Mouse (Mus musculus) layer of hippocampus, adult 11-12 months (tissue): ENCODE measurements around the gene Dqx1.

ENCODE experiments used
- DNase-seq: peaks from one replicate; pipeline ENCODE4 v3.0.0; 2022; ENCODE audit warnings: low spot score

Dqx1 gene

DNA sequence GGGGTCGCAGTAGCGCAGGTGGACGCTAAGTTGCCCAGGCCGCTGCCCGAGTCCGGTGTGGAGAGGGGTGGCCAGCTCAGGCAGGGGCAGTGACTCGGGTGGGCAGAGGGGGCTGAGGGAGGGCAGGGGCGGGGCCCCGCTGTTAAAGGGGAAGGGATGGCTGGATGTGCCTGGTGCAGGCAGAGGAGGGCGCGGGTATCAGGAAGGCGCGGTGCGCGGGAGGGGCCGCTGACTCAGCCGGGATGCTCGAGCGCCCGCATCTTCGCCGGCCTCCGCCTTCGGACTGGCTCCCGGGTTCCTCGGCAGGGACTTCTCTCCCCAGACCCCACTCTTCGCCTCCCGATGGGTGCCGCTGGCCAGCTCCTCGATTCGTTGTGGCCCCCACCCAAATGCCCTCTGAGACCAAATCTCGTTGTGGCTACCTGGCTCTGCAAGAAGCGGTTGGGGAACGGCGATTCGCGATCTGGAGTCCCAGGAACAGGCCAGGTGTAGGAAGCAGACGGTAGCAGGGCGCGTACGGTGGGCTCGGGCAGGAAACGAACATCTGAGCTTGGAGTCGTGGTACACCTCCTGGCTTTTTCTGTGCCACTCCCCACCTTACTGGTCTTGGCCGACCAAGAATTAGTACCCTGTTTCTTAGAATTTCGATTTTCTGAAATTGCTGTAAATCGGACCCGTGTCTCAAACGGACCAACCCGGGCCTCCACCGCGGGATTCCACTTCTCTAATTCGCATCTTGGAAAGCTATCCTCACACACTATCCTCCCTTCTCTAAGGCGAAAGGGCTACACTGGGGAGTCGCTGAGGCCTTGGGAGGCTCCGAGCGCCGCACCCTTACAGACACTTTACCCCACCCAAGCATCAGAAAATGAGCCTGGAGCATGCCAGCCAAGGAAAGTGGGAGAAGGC, 12.9 kb downstream of the Dqx1 start:
- DNase-seq, result no peak

DNA sequence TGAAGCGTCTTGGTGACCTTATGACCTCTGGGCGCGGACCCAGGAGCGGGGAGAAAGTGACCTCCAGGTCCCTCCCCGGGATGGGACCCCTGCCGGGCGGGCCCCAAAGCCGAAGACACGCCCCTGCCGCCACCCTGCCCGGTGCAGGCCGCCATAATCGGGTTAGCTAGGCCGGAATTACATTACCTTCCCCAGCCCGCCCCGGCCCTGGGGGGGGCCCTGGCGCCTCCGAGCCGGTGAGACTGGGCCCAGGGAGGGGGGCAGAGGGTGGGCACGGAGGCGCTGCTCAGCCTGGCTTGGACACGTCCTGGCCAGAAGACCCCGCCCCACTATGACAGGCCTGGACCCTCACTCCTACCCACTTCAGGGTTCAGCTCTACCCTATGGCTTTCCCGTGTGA, 13.6 kb downstream of the Dqx1 start:
- DNase-seq, result no peak

DNA sequence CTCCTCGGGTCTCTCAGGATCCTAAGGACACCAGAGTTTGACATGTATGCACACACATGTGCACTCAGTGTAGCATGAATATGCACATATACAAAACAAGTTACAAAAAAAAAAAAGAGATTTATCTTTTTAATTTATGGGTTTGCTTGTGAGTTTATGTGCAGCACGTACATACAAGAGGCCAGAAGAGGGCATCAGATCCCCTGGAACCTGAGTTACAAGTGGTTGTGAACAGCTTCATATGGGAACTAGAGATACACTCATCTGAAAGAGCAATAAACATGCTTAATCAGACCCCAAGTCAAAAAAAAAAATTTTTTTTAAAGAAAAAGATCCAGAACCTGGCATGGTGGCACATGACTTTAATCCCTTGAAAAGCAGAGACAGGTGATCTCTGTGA, 17.3 kb downstream of the Dqx1 start:
- no peak for DNase-seq

DNA sequence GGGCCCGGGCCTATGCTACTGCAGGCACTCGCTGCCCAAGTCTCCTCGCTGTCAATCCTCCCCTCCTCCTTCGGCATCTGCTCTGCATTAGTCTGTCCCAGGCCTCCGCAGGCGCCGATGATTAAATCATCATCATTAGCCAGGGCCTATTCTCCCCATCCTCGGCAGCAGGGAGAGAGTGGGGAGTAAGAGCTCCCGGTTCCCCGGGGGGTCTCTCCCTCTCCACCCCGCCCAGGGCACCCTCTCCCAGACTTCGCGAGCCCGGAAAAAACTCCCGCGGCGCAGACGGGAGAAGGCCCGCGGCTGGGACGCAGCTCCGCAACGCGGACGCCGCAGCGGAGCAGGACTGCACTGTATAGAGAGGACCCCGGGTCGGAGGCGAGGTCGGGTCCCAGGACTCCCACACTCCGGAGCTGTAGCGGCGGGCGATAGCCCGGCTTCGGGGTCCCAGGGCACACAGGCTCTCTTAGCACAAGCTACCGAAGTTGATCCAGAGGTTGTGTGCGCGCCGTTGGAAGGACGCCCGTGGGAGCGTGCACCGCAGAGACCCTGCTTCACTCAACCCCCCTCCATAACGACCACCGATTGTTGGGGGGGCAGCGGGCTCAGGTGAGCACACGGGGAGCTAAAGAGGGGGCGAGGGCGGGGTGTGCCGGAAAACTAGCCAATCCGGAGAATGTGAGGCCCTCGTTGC, 20.1 kb downstream of the Dqx1 start, which contains the start of gene Pcgf1:
Pcgf1 (plus strand) TSS at position 240 of the 694 bp plus-strand sequence.
- DNase-seq, result peak; percentile 43

DNA sequence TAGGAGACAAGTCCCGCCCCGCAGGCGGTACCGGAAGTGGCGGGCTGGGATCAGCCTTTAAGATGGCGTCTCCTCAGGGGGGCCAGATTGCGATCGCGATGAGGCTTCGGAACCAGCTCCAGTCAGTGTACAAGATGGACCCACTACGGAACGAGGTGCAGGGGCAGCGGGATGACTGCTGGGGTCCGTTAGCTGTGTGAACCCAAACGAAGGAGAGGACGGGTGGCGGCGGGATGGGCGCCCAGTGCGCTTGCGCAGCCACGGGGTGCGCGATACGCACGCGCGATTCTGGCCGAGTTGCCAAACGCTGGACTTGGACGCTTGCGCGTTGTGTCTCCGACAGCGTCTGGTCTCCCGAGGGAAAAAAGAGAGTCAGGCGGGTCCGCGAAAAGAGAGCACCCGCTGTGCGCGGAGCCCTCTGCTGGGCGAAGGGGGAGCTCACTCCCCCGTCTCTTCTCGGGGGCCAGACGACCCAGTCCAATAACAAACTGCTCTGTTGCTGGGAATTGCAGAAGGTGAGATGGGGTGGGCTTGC, 20.7 kb downstream of the Dqx1 start:
- DNase-seq, result peak; percentile 99

DNA sequence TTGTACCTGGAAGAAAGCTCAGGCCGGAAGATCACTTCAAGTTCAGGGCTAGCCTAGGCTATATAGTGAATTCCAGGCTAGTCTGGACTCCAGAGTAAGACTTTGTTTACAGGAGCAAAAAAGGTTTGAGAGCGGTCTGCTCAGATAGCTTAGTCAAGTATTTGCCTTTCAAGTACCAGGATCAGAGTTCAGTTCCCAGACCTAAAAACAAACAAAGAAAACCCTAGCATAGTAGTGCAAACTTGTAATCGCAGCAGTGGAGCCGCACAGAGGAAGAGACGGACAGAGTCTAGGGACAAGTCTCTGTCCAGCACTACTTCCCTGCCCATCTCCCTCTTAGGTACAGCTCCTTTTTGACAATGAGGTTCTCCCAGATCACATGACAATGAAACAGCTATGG, 22.6 kb downstream of the Dqx1 start:
- DNase-seq, result no peak

DNA sequence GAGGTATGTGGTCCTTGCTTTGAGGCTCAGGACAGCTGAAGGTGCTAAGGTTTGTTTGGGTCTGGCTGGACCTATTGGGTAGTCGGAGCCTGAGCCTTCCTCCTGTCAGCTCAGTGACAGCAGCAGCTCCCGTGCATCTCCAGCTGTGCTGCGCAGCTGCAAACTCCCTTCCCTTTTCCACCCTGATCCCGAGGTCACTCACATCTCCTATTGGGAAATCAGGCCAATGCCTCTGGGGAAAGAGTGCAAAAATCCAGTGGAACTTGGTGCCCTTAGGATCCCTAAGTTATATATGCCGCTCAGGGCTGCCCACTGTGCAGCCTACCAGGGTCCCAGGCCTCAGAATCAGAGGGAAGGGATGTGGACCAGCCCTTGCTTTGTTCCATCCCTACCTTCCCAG, 25.9 kb downstream of the Dqx1 start:
- no peak for DNase-seq

DNA sequence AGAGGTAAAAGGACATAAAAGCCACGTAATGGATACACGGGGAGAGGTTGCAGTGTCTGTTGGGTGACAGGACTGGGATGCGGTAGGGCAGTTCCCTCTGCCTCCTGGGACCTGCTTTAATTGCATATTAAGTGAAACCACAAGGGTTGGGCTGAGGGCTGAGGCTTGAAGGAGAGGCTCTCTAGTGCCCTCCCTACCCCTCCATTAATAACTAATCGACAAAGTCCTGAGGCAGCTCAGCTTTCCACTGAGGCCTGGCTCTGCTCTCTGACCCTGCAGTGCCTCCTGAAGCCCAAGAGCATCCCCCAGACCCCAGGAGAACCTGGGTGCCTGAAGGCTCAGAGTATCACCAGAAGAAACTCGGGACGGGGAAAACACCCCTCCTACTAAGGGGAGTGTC, 26.8 kb downstream of the Dqx1 start:
- DNase-seq, result no peak

DNA sequence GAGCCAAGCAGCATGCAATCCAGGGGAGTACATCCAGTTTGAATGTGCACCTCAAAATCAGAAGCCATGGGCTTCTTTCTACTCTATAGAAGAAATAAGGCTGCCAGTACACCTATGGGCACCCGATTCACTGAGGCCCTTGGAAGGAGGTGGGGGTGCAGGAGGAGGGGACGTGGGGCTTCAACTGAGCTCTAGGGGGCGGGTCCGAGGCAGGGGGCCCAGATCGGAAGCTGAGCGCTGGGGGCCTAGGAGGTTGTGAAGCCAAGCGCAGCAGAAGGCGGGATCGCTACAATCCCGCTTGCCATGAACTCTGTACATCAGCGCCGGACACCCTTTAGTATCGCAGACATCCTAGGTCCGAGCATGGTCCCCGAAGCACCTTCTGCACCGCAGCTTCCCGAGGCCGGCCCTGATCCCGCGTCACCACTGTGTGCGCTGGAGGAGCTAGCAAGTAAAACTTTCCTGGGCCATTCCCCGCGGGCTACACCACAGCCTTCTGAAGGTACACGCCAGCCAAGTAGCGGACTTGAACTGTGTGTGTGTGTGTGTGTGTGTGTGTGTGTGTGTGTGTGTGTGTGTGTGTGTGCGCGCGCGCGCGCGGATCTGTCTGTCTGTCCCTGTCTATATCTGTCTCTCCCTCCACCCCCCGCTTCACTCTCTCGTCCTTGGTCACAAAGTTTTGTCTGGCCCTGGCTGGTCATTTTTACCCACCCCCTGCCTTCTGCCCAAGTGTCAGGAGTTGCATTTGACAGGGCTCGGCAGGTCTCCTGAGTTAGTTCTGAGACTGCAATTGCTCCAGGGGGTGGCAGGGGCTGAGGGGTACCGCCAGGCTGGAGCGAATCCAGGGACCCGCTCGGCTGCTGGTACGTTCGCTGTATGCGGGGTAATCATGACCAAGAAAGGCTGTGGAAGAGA, 28.7 kb downstream of the Dqx1 start, which contains the start of gene Lbx2:
Lbx2 (plus strand) TSS at position 247 of the 915 bp plus-strand sequence.
- no peak for DNase-seq

DNA sequence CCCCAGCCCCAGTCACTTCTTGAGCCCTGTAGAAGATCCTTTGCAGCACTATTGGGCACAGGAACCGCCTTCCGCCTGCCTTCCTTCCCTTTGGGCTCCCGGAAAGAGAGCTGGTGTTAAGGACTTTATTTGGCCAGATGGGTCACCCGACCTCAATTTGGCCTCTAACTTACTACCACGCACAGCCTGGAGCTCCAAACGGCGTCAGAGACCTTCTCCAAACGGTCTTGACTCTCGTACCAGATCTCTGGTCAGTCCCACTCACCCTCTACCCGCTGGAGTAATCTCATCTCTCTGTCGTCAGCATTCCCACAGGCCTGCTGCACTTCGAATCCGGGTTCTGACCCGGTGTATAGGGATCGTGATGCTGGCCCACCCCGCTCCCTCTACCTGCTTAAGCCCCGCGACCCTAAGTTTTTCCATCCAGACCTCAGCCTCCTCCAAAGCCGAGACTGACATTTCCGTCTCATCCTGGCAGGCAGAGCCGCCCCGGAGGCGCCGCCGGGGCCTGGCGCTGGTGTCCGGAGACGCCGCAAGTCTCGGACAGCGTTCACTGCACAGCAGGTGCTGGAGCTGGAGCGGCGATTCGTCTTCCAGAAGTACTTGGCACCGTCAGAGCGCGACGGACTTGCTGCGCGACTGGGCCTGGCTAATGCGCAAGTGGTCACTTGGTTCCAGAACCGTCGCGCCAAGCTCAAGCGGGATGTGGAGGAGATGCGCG, 29.7 kb downstream of the Dqx1 start:
- no peak for DNase-seq

DNA sequence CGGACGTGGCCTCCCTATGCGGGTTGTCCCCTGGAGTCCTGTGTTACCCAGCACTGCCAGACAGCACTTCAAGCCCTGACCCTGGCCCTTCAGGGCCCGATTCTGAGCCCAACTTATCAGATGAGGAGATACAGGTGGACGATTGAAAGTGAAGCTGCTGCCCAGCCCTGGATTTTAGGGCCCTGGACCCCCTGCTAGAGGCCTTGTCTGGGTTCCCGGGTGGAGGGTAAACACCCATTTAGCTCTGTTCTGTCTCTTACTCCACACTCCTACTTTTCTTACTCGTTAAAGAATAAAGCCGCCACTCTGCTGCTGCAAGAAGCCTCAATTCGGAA, 30.2 kb downstream of the Dqx1 start:
- no peak for DNase-seq

DNA sequence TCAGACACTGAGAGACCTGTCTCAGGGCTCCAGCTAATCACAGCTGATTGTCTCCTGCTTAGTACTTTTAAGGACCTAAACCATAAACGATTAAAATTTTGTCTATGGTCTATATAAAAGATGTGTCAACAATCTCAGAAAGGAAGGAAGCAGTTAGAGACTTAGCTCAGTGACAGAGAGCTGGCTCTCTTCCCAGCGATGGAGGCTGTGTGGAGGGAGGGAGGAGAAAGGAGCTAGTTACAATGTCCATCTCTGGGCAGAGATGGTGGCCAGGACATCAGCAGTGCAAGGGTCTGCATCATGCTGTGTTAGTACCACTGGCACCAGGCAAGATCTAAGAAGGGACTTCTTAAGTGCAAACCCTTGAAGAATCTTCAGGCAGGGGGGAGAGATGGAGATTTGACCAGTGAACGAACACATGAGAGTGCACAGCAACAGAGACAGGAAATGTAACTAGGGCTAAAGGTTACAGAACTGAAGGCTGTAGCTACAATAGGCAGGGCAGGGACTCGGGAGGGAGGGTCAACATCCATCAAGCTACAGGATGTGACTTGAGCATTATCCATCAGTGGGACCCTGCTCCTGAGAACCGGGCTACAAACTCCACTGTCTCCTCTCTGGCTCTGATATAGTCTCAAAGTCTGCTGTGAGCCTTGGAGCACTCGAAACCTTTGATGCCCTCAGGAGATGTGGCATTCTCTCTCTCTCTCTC, 34.9 kb downstream of the Dqx1 start:
- DNase-seq, result no peak

DNA sequence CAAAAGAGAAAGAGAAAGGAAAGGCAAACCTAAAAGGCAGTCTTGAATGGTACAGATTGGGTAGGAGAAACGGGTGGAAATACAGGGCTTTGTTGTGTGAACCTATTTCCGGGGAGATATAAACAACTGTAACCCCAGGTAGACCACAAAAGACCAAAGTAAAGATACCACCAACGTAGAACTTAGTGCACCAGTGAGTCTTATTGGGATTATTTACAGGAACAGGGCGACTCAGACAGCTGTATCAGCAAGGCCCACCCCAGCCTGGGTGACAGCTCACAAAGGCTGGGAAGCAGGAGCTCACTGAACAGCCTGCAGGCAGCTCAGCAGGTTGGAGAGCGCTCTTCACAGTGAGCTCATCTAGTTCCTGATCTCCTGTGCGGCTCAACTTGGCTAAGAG, 38.3 kb downstream of the Dqx1 start:
- DNase-seq, result no peak

DNA sequence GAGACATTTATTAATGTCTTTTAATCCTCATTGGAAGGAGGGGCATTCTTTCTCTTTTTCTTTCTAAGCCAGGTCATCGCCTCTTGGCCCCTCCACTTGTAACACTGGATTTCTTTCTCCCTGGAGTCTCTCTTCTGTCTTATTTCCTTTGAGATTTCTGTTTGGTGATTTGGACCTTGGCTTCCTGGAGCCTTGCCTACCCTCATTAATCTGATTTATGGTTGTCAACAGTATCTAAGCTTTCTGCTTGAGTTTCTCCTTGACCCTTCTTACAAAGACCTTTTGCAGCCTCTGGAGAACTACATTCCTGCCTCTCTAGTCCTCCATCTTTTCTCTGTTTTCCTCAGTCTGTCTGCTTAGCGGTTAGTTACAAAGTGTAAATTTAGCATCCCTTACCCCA, 40.8 kb downstream of the Dqx1 start:
- no peak for DNase-seq

DNA sequence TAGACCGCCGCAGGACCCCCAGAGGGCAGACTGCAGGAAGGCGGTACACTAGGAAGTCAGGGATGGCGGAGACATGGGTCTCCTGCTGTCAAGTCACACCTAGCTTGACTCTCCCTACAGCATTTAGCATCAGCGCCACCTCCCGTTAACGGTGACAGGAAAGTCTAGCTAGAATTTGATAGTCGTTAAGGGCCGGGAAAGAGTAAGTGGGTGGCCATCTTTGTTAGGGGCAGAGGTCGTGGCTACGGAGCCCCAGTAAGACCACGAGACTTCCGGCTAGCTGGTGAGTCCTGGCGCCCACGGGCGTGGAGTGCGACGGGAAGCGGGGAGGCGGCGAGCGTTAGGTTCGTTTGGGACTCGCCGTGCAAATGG, 43.7 kb downstream of the Dqx1 start, which contains the start of the genes Ccdc142 and Gm42688:
Ccdc142 (plus strand) TSS at position 286 of the 372 bp plus-strand sequence.
Gm42688 (plus strand) TSS at position 302 of the 372 bp plus-strand sequence.
- peak; percentile 94 for DNase-seq

DNA sequence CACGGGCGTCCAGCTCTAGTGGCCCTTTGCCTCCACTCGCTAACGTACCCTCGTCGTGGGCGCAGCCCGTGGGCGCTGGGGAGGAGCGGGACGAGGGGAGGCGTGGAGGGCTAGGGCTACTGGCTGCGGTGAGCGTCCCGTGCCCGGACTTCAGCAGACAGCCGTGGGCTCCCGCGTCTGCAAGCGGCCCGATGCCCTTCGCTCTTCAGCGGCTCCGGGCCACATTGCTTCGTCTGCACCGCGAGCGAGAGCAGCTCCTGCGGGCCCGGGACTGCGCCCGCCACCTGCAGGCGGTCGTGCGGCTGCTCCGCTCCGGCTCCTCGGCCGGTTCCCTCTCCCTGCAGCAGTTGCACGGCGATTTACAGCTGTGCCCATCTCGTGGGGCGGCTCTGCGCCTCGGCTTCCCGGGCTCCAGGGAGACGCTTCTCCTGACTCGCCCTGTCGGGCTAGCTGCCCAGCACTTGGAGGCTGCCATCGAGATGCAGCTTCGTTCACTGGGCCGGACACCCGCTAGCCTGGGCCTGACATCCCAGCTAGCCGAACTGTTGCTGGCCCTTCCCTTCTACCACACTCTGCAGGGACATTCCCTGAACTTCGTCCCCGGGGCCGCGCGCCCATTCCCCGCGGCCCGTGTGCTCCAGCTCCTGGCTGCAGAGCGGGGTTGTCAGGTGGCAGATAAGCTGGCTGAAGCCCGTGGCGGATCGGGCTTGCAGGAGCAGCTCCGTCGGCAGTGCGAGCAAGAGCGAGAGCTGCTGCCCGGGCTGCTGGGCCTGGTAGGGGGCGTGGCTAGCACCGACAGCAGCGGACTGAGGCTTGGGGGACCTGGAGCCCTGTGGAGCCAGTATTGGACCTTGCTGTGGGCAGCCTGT, 44.3 kb downstream of the Dqx1 start:
- no peak for DNase-seq

DNA sequence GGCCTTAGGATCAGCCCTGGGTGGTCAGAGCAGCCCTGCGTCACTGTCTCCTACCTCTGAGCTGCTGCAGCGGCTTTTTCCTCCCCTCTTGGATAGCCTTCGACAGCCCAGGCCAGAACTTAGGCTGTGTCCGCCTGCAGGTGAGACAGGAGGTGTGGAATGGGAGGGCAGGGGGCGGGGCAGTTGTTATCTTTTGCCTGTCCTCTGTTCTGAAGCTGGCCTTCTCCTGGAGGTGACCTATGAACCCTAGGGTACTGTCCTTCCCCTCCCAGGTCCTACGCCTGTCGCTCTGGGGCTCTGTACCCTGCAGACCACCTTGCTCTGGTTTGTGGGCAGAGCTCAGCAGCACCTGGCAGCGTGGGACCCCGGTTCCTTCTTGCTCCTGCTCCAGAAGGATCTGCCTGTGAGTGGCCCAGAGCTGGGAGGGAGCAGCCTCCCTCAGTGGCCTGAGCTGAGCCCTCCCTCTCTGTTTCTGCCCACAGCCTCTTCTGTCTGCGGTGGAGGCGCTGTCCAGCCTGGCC, 45.5 kb downstream of the Dqx1 start:
- DNase-seq, result no peak

DNA sequence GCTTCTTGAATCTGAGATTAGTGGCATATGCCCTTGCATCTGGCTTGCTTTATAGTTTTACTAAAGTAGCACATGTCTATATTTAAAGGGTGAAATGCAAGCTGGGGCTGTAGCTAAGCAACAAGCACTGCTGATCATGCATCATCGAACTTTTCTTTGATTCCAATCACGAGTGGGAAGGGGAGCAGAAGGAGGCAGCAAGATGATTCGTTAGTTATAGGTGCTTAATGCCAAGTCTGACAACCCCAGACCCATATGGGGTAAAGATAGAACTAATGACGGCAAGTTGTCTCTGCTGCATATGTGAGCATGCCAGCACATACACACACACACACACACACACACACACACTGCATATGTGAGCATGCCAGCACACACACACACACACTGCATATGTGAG, 46.5 kb downstream of the Dqx1 start:
- peak; percentile 52 for DNase-seq
